In the genomic region with DNA sequence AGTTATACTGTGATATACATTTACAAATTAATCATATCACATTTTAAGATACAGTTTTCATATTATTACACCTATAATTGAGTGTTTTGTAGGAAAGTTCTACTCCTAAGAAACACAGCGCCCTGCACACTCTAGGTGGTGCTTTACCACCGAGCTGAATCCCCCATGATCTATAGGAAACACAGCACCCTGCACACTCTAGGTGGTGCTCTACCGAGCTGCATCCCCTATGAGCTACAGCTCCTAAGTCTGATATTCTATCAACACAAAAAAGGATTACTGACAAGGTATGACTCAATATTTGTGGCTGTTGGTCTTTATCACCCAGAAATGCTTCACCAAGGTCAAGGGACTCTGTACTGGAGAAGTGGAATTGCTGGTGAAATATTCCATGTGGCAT, we compare ENCODE assay signal across 15 mouse cellular contexts.
"Had no signal": no experiment of that assay in that cellular context is flagged by ENCODE, and none has a peak within 500 bp of the region (broad histone marks: within the 10 kb centered on the region; RNA-seq: fewer than 3 reads in every experiment).

No protein-coding gene starts in this region.

- ATAC-seq: intestine, embryonic 16.5 days; midbrain, embryonic 15.5 days had no signal

- H3K27me3 ChIP-seq: kidney, embryonic 15.5 days; limb, embryonic 13.5 days; midbrain, embryonic 15.5 days; neural tube, embryonic 13.5 days had no signal

- H3K27ac ChIP-seq: kidney, embryonic 15.5 days; limb, embryonic 13.5 days; liver, embryonic 14.5 days; midbrain, embryonic 15.5 days; neural tube, embryonic 13.5 days had no signal

- H3K9me3 ChIP-seq: kidney, embryonic 15.5 days; limb, embryonic 13.5 days; midbrain, embryonic 15.5 days; neural tube, embryonic 13.5 days had no signal

- H3K4me2 ChIP-seq: kidney, embryonic 15.5 days; limb, embryonic 13.5 days; midbrain, embryonic 15.5 days; neural tube, embryonic 13.5 days had no signal

- H3K36me3 ChIP-seq: kidney, embryonic 15.5 days; midbrain, embryonic 15.5 days; neural tube, embryonic 13.5 days had no signal

- DNase-seq: kidney, adult 2 months; kidney, postnatal 14 days; layer of hippocampus, postnatal 36 days; left cerebral cortex, postnatal 4 days; lung, adult 18-20 months; lung, postnatal 14 days; retina, postnatal 1 day; right cerebral cortex, postnatal 4 days; spleen, adult 18-20 months had no signal

- H3K4me3 ChIP-seq: kidney, embryonic 15.5 days; limb, embryonic 13.5 days; midbrain, embryonic 15.5 days; neural tube, embryonic 13.5 days had no signal

- H3K9ac ChIP-seq: kidney, embryonic 15.5 days; limb, embryonic 13.5 days; liver, embryonic 14.5 days; midbrain, embryonic 15.5 days; neural tube, embryonic 13.5 days had no signal

- H3K4me1 ChIP-seq: kidney, embryonic 15.5 days; midbrain, embryonic 15.5 days; neural tube, embryonic 13.5 days had no signal
